Mouse (Mus musculus): Measurements from ENCODE around the gene Lrch4. TPM values are rescaled to one million over a fixed set of nuclear protein-coding genes. Genes with fewer than 3 reads are reported as not detected.

The Lrch4 gene
- polyA plus RNA-seq, 1 experiment from 2014 or later: 14.9 TPM

DNA sequence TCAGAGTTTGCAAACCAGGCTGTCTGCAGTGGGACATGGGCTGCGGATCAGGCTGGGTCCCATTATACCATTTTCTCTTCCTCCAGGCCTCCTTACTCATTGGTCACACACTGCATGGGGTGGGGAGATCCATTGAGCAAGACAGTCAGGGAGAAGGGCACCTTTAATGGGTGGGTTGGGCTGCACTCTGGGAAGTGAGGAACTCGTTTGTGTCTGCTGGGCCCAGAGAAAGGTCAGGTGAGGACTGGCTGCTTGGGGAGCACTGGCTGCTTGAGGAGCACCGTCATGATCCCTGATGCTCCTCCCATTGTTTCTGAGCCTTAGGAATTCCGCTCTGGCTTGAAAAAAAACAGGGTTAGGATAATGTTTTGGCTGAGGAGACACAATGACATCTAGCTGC is 14.0 kb downstream of the Lrch4 start:
- Histone ChIP-seq H3K36me3 (ENCODE audit: control insufficient read depth, insufficient read depth, low read length) (peaks cover 18% of the 10 kb centered on the region), H3K4me3 (ENCODE audit: low read length) (no peak overlapping the region), H3K27ac (ENCODE audit: low read depth, low read length) (0 out of 2 replicates have a peak overlapping the region, but pooled peaks have one; percentile 17), H3K9me3 (ENCODE audit: control insufficient read depth, low read length) (no peaks in the 10 kb centered on the region), H3K4me2 (ENCODE audit: low read length) (no peak overlapping the region), H3K27me3 (replicated peaks; ENCODE audit: control insufficient read depth, insufficient read depth, low read length) (peaks cover 15% of the 10 kb centered on the region), H3K4me1 (ENCODE audit: control insufficient read depth, insufficient read depth, low read depth, low read length) (peaks cover 6% of the 10 kb centered on the region), H3K9ac (ENCODE audit: low read depth, low read length) (no peak overlapping the region)
- ATAC-seq: no peak
- 50% methylated on average over 4 of the region's 4 CpGs for WGBS

DNA sequence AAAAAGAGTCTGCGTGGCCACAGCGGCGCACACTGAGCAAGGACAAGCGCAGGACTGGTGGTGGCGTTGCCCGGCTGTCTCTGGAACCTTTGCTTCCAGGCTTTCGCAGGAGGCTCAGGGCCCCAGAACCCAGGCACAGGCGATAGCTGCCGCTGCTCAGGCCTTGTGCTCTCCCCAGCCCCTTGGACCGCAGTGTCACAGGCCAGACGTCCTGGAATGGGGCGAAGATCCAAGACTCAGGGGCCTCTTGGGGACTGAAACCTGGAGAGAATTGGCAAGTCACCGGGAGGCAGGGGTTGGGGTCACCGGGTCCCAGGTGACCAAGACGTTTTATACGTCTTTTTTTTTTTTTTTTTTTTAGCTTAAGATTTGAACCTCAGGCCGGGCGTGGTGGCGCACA is 15.6 kb downstream of the Lrch4 start:
- Histone ChIP-seq H3K9me3 (ENCODE audit: control insufficient read depth, low read length) (no peaks in the 10 kb centered on the region), H3K27ac (ENCODE audit: low read depth, low read length) (no peak overlapping the region), H3K36me3 (ENCODE audit: control insufficient read depth, insufficient read depth, low read length) (peaks cover 11% of the 10 kb centered on the region), H3K4me3 (ENCODE audit: low read length) (no peak overlapping the region), H3K4me2 (ENCODE audit: low read length) (no peak overlapping the region), H3K27me3 (replicated peaks; ENCODE audit: control insufficient read depth, insufficient read depth, low read length) (peaks cover 15% of the 10 kb centered on the region), H3K4me1 (ENCODE audit: control insufficient read depth, insufficient read depth, low read depth, low read length) (peaks cover 6% of the 10 kb centered on the region), H3K9ac (ENCODE audit: low read depth, low read length) (no peak overlapping the region)
- 38% methylated on average over 19 of the region's 19 CpGs for WGBS
- ATAC-seq: no peak

DNA sequence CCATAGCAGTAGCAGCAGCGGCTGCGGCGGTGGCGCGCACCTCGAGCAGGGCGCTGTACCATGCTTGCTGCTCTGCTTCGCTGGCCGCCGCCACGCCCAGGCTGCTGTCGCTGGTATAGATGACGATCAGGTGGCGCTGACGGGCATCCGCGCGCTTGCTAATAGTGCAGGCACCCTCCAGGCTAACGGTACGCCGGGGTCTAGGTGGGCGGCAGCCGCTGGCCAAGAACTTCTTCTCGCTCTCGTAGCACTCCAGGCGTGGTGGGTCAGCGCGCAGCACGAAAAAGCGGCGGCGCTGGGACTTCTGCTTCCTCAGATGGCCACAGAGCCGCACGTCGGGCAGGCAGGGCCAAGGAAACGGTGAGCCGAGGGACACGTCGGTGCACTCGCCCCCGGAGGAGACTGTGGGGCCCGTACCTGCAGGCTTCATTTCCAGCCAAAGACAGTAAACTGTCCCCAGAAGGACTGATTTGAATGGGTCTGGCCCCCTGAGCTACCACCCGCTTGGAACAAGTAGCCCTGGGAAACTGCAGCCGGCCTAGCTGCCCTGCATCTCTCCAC is 16.2 kb downstream of the Lrch4 start:
- peak overlapping the region; percentile 48 for H3K9ac ChIP-seq (ENCODE audit: low read depth, low read length)
- H3K36me3 ChIP-seq (ENCODE audit: control insufficient read depth, insufficient read depth, low read length): peaks cover 9% of the 10 kb centered on the region
- no peak for ATAC-seq
- 4% methylated on average over 44 of the region's 44 CpGs for WGBS
- H3K4me1 ChIP-seq (ENCODE audit: control insufficient read depth, insufficient read depth, low read depth, low read length): peaks cover 11% of the 10 kb centered on the region
- H3K4me3 ChIP-seq (ENCODE audit: low read length): peak overlapping the region; percentile 26
- H3K27ac ChIP-seq (ENCODE audit: low read depth, low read length): no peak overlapping the region
- peak overlapping the region; percentile 47 for H3K4me2 ChIP-seq (ENCODE audit: low read length)
- H3K9me3 ChIP-seq (ENCODE audit: control insufficient read depth, low read length): no peaks in the 10 kb centered on the region
- peaks cover 15% of the 10 kb centered on the region for H3K27me3 ChIP-seq (replicated peaks; ENCODE audit: control insufficient read depth, insufficient read depth, low read length)

DNA sequence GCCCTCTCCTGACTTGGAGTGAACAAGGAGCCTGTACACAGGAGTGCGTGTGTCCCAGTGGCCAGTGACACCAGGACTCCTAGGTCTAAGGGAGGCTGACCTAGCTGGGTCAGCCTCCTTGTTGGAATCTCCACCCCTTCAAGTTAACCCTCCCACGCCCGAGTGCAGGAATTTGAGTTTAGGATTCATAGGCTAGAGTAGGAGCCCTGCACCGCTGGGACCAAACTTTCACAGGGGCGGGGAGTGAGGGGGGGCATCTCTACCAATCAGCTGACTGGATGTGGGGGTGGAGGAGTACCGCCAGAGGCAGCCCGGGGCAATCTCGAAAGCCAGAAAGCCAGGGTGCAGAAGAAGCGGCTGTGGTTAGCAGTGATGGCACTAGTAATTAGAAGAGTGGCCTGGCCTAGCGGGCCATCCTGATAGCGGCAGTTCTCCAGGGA is 16.8 kb downstream of the Lrch4 start, which contains the start of gene Irs3:
Gene Irs3 (minus strand): TSS at position 63 of the 440 bp plus-strand sequence.
- peak within 1 kb of the TSS; percentile 48 for H3K9ac ChIP-seq (ENCODE audit: low read depth, low read length)
- peak within 1 kb of the TSS; percentile 26 for H3K4me3 ChIP-seq (ENCODE audit: low read length)
- H3K4me2 ChIP-seq (ENCODE audit: low read length): peak within 1 kb of the TSS; percentile 47
- H3K9me3 ChIP-seq (ENCODE audit: control insufficient read depth, low read length): no peaks in the 10 kb centered on the region
- H3K4me1 ChIP-seq (ENCODE audit: control insufficient read depth, insufficient read depth, low read depth, low read length): peaks cover 12% of the 10 kb centered on the region
- no peak within 1 kb of the TSS for H3K27ac ChIP-seq (ENCODE audit: low read depth, low read length)
- no peak for ATAC-seq
- H3K27me3 ChIP-seq (replicated peaks; ENCODE audit: control insufficient read depth, insufficient read depth, low read length): peaks cover 15% of the 10 kb centered on the region
- WGBS: 15% methylated on average over 11 of the region's 11 CpGs
- H3K36me3 ChIP-seq (ENCODE audit: control insufficient read depth, insufficient read depth, low read length): peaks cover 5% of the 10 kb centered on the region

DNA sequence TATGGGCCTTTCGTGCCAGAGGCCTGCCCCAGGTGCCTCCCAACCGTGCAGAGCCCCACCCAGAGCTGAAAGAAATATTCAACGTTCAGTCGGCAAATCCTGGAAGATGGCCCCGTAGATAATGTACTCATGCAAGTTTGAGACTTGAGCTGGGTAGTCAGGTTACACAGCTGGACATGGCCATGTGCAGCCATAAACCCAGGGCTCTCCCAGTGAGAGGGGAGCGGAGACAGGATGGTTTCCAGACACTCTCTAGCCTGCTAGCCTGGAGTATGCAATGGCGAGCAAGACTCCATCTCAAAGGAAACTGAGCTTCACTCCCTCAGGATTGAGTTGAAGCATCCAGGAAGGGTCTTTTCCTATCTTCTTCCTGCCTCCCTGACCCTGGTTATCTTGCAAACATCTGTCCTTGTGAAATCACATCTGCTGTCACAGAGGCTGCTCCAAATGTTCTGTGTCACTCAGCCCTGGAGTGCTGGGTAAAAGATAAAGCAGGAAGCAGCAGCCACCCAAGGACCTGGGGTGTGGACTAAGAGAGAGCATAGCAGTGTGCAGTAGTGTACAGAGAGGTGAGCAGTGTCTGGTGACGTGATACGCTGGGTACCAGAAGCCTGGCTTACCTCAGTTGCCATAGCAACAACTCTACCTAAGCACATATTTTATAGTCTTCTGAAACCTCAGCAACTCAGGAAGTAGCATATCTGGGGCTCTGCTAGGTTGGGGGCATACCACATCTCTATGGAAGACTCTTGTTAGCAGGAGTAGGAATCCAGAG is 19.1 kb downstream of the Lrch4 start:
- H3K36me3 ChIP-seq (ENCODE audit: control insufficient read depth, insufficient read depth, low read length): peaks cover 4% of the 10 kb centered on the region
- H3K27ac ChIP-seq (ENCODE audit: low read depth, low read length): 0 out of 2 replicates have a peak overlapping the region, but pooled peaks have one; percentile 1
- H3K4me2 ChIP-seq (ENCODE audit: low read length): no peak overlapping the region
- peak; percentile 76 for ATAC-seq
- H3K27me3 ChIP-seq (replicated peaks; ENCODE audit: control insufficient read depth, insufficient read depth, low read length): peaks cover 15% of the 10 kb centered on the region
- no peaks in the 10 kb centered on the region for H3K9me3 ChIP-seq (ENCODE audit: control insufficient read depth, low read length)
- no peak overlapping the region for H3K4me3 ChIP-seq (ENCODE audit: low read length)
- peaks cover 12% of the 10 kb centered on the region for H3K4me1 ChIP-seq (ENCODE audit: control insufficient read depth, insufficient read depth, low read depth, low read length)
- 70% methylated on average over 9 of the region's 9 CpGs for WGBS
- no peak overlapping the region for H3K9ac ChIP-seq (ENCODE audit: low read depth, low read length)

DNA sequence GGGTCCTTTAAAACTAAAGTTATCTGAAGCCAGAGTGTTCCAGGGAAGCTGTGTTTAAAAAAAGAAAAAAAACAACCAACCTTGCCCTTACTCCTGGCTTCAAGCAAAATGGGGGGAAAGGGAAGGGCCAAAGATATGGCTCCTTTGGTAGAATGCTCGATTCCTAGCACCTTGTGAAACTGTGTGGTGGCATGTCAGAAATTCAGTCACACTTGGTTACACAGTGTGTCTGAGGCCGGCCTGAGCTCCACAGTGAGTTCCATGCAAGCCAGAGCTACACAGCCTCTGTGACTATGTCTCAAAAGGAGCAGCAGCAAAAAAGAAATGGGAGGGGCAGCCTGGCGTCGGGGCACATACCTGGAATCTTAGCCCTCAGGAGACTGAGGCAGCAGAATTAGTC is 20.3 kb downstream of the Lrch4 start:
- Histone ChIP-seq H3K4me2 (ENCODE audit: low read length) (no peak overlapping the region), H3K9ac (ENCODE audit: low read depth, low read length) (no peak overlapping the region), H3K27me3 (replicated peaks; ENCODE audit: control insufficient read depth, insufficient read depth, low read length) (peaks cover 15% of the 10 kb centered on the region), H3K4me1 (ENCODE audit: control insufficient read depth, insufficient read depth, low read depth, low read length) (peaks cover 12% of the 10 kb centered on the region), H3K27ac (ENCODE audit: low read depth, low read length) (no peak overlapping the region), H3K4me3 (ENCODE audit: low read length) (no peak overlapping the region), H3K36me3 (ENCODE audit: control insufficient read depth, insufficient read depth, low read length) (peaks cover 8% of the 10 kb centered on the region), H3K9me3 (ENCODE audit: control insufficient read depth, low read length) (no peaks in the 10 kb centered on the region)
- WGBS: 39% methylated on average over 4 of the region's 4 CpGs
- ATAC-seq: no peak

DNA sequence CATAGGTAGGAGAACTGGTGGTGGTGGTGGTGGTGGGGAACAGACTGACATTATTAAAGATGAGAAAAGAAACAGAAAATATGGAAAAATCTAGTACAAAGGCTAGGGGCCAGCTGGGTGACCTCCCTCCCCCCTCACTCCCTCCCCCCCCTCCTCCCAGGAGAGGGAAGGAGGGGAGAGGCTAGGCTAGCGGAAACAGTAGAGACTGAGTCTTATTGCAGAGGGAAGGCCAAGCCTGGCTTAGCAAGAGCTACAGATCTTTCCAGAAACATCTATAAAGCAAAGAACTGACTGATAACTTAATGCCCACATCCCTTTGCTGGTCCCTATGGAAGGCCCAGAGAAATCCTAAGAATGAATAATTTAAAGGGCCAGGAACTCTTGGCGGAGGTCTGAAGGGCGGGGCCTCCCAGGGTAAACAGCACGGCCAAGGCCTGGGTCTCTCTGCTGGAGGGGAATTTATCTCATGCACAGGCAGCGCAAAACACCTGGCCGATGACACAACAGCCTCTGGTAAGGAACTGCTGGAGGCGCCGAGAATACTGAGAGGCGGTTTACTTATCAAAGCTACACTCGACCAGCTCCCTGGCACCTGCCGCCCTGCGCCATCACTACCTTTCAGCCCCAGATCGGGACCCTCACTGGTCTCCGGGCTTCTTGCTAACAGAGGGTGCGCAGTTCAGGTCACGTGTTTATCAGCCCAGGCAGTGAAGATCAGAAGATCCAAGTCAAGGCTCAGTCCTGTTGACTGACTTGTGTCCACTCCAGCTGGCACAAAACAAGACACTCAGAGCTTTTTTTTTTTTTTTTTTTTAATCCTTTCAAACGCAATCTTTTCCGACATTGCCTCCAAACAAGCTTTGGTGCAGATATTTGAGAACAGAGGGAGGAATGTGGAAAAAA is 21.0 kb downstream of the Lrch4 start:
- no peak overlapping the region for H3K4me3 ChIP-seq (ENCODE audit: low read length)
- H3K4me1 ChIP-seq (ENCODE audit: control insufficient read depth, insufficient read depth, low read depth, low read length): peaks cover 11% of the 10 kb centered on the region
- H3K27me3 ChIP-seq (replicated peaks; ENCODE audit: control insufficient read depth, insufficient read depth, low read length): peaks cover 15% of the 10 kb centered on the region
- peaks cover 8% of the 10 kb centered on the region for H3K36me3 ChIP-seq (ENCODE audit: control insufficient read depth, insufficient read depth, low read length)
- H3K27ac ChIP-seq (ENCODE audit: low read depth, low read length): no peak overlapping the region
- peak overlapping the region; percentile 43; the same call in 1 of the 2 replicates for H3K4me2 ChIP-seq (ENCODE audit: low read length)
- H3K9me3 ChIP-seq (ENCODE audit: control insufficient read depth, low read length): no peaks in the 10 kb centered on the region
- peak overlapping the region; percentile 27 for H3K9ac ChIP-seq (ENCODE audit: low read depth, low read length)
- WGBS: 18% methylated on average over 18 of the region's 18 CpGs
- no peak for ATAC-seq

DNA sequence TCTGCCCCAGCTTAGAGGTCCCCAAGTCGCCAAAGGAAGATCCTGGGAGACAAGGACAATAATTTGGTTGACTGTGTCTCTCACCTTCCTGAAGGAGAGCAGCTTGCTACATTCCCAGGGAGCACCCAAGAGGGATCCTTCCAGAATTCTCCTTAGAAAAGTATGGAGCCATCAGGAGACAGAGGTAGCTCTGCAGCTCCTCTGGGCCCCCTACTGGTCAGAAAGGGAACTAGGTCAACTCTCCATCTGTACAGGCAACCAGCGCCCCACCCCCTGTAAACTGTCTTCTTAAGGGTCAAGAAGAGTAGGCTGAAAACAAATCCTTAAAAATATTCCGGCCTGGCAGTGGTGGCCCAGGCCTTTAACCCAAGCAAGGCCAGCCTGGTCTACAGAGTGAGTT is 23.6 kb downstream of the Lrch4 start:
- peak overlapping the region; percentile 31; the same call in 1 of the 2 replicates for H3K27ac ChIP-seq (ENCODE audit: low read depth, low read length)
- no peak overlapping the region for H3K9ac ChIP-seq (ENCODE audit: low read depth, low read length)
- peaks cover 8% of the 10 kb centered on the region for H3K36me3 ChIP-seq (ENCODE audit: control insufficient read depth, insufficient read depth, low read length)
- WGBS: 30% methylated on average over 3 of the region's 3 CpGs
- H3K4me2 ChIP-seq (ENCODE audit: low read length): no peak overlapping the region
- ATAC-seq: no peak
- no peak overlapping the region for H3K4me3 ChIP-seq (ENCODE audit: low read length)
- H3K4me1 ChIP-seq (ENCODE audit: control insufficient read depth, insufficient read depth, low read depth, low read length): peaks cover 6% of the 10 kb centered on the region; the same call in 1 of the 2 replicates
- no peaks in the 10 kb centered on the region; the same call in 1 of the 2 replicates for H3K27me3 ChIP-seq (replicated peaks; ENCODE audit: control insufficient read depth, insufficient read depth, low read length)
- no peaks in the 10 kb centered on the region for H3K9me3 ChIP-seq (ENCODE audit: control insufficient read depth, low read length)
